Mouse (Mus musculus): ENCODE results near the gene Wfdc11. TPM values are rescaled to one million over a fixed set of nuclear protein-coding genes. Genes with fewer than 3 reads are reported as not detected.

Wfdc11 gene
- total and polyA plus RNA-seq, 3 experiments: not detected

- H3K27ac ChIP-seq (ENCODE audit: insufficient read depth, low read depth): no peak overlapping the region
- no peaks in the 10 kb centered on the region for H3K79me2 ChIP-seq (replicated peaks; ENCODE audit: control insufficient read depth, extremely low read depth, insufficient read depth, poor library complexity, severe bottlenecking)
- no peak overlapping the region for H3K4me3 ChIP-seq (replicated peaks in 1 of 3; ENCODE audit: low read depth in 2 of 3, low read length in 2 of 3, poor library complexity in 1 of 3)
- H3K9ac ChIP-seq (ENCODE audit: insufficient read depth, low read depth): no peak overlapping the region
- H3K27me3 ChIP-seq (replicated peaks): peaks cover 79% of the 10 kb centered on the region
- TF ChIP-seq ZMIZ1 (IDR thresholded peaks at IDR 0.05; ENCODE audit: low read depth, low read length) (no peak), ETS1 (conservative IDR thresholded peaks at IDR 0.05; ENCODE audit: low read depth, low read length) (no peak), CHD1 (IDR thresholded peaks at IDR 0.05; ENCODE audit: low read depth, low read length) (no peak), TCF12 (IDR thresholded peaks at IDR 0.05; ENCODE audit: low read depth, low read length) (no peak), IRF4 (IDR thresholded peaks at IDR 0.05; ENCODE audit: low read depth, low read length) (no peak), KAT2A (IDR thresholded peaks at IDR 0.05; ENCODE audit: insufficient replicate concordance, low read length) (no peak), USF2 (conservative IDR thresholded peaks at IDR 0.05; ENCODE audit: low read depth, low read length) (no peak)
- H3K9me3 ChIP-seq (replicated peaks; ENCODE audit: low read length): peaks cover 8% of the 10 kb centered on the region
- H3K4me1 ChIP-seq (ENCODE audit: control insufficient read depth in 1 of 2, insufficient read depth in 2 of 2): 0 out of 4 replicates have a peak, but pooled peaks cover 0 to 2% of the 10 kb centered on the region in 2 experiments
- H3K36me3 ChIP-seq (replicated peaks in 1 of 2; ENCODE audit: control insufficient read depth in 1 of 2, insufficient read depth in 1 of 2, low read length in 1 of 2): no peaks in the 10 kb centered on the region
- H3K4me2 ChIP-seq (ENCODE audit: insufficient read depth, low read depth, poor library complexity, severe bottlenecking): no peak overlapping the region
- dilution Hi-C loops (cut with MboI; ENCODE audit: extremely low pct_ligation_motif_present, extremely low pct_unique_long_range_greater_than_20kb, low sequenced_read_pairs) (no loop called here), in situ Hi-C loops (cut with MboI; ENCODE audit: low pct_ligation_motif_present, low pct_unique_long_range_greater_than_20kb, low sequenced_read_pairs) (no loop called here)
- DNase-seq (ENCODE audit: extremely low read depth): no peak
Observed at GRCm38 (mm10) chr2:164700959-164701358, 27.1 kb upstream of the Wfdc11 start.

- in situ Hi-C loops (cut with MboI; ENCODE audit: low pct_ligation_motif_present, low pct_unique_long_range_greater_than_20kb, low sequenced_read_pairs) (no loop called here), dilution Hi-C loops (cut with MboI; ENCODE audit: extremely low pct_ligation_motif_present, extremely low pct_unique_long_range_greater_than_20kb, low sequenced_read_pairs) (no loop called here)
- H3K4me2 ChIP-seq (ENCODE audit: insufficient read depth, low read depth, poor library complexity, severe bottlenecking): no peak within 1 kb of the TSS
- TF ChIP-seq JUND (conservative IDR thresholded peaks at IDR 0.05; ENCODE audit: low read depth, low read length) (no peak), ELF1 (IDR thresholded peaks at IDR 0.05; ENCODE audit: low read depth, low read length) (no peak), ZMIZ1 (IDR thresholded peaks at IDR 0.05; ENCODE audit: low read depth, low read length) (no peak), USF1 (IDR thresholded peaks at IDR 0.05; ENCODE audit: low read depth, low read length) (no peak), MYC (IDR thresholded peaks at IDR 0.05; ENCODE audit: low read depth, low read length) (no peak), POLR2A (IDR thresholded peaks at IDR 0.05; ENCODE audit: low read depth, low read length) (no peak), USF2 (conservative IDR thresholded peaks at IDR 0.05; ENCODE audit: low read depth, low read length) (no peak), NELFE (IDR thresholded peaks at IDR 0.05; ENCODE audit: low read depth, low read length) (no peak), TCF12 (IDR thresholded peaks at IDR 0.05; ENCODE audit: low read depth, low read length) (no peak), NRF1 (IDR thresholded peaks at IDR 0.05; ENCODE audit: low read depth, low read length) (no peak), ZKSCAN1 (IDR thresholded peaks at IDR 0.05; ENCODE audit: borderline replicate concordance, low read depth, low read length) (no peak)
- no peak within 1 kb of the TSS for H3K27ac ChIP-seq (ENCODE audit: insufficient read depth, low read depth)
- no peak within 1 kb of the TSS for H3K9ac ChIP-seq (ENCODE audit: insufficient read depth, low read depth)
- no peak for DNase-seq (ENCODE audit: extremely low read depth)
- H3K4me1 ChIP-seq (ENCODE audit: control insufficient read depth in 1 of 2, insufficient read depth in 2 of 2): 0 out of 4 replicates have a peak, but pooled peaks cover 0 to 2% of the 10 kb centered on the region in 2 experiments
- H3K27me3 ChIP-seq (replicated peaks): peaks cover 85% of the 10 kb centered on the region
- no peaks in the 10 kb centered on the region for H3K9me3 ChIP-seq (replicated peaks; ENCODE audit: low read length)
- no peaks in the 10 kb centered on the region for H3K36me3 ChIP-seq (replicated peaks in 1 of 2; ENCODE audit: control insufficient read depth in 1 of 2, insufficient read depth in 1 of 2, low read length in 1 of 2)
- H3K79me2 ChIP-seq (replicated peaks; ENCODE audit: control insufficient read depth, extremely low read depth, insufficient read depth, poor library complexity, severe bottlenecking): no peaks in the 10 kb centered on the region
- H3K4me3 ChIP-seq (replicated peaks in 1 of 3; ENCODE audit: low read depth in 2 of 3, low read length in 2 of 3, poor library complexity in 1 of 3): no peak within 1 kb of the TSS
Observed at GRCm38 (mm10) chr2:164698201-164698600, 24.3 kb upstream of the Wfdc11 start, which contains the start of gene Spint4. Spint4 (plus strand) TSS chr2:164698501.

Measured in CH12.LX (cell line).